Mouse (Mus musculus) CD4-positive, CD25-positive, alpha-beta regulatory T cell (primary cell): ENCODE data around the gene Sigirr. TPM values are rescaled to one million over a fixed set of nuclear protein-coding genes. Genes with fewer than 3 reads are reported as not detected.

Experiments used
- polyA plus RNA-seq: library from polyadenylated mRNA; unstranded; fragments of 100-300 nt; shearing (Covaris generic); gene quantifications from one replicate; pipeline ENCODE4 v1.2.1, GENCODE M21; 2017

Sigirr gene
- 209 TPM for polyA plus RNA-seq

DNA sequence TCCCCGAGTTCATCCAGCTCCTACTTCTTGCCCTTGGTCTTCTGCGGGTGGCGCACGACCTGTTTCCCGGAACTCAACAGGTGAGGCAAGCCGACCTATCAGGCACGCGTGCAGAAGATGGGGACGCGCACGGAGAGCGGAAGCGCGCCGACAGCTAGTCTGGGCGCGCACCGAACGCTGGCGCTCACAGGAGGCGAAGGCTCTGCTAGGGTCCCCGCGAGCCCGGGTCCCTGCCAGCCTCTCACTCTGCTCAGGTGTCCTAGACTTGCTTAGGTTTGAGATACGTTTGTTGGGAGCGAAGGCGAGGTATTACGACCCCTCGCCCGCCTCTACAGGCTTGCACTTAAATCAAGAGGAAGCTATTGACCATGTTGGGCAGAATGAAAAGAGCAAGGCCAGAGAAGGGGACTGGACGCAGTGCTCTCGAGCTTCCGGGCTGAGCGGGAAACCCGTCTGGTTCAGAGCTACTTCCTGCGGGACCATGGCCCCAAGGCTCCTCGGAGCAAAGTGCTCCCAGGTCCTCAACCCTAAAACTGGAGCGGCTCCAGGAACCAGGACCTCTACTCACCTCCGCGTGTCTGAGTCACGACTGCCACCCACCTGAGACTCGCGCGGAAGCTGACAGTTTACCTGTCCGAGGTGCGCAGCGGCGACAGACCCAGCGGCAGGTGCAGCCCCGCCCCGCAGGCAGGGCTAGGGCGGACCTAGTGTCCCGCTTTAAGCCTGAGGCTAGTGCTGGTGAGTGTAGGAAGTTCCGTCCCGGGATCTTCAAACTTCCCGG lies at the start of gene Sigirr:
Sigirr (minus strand) TSS at position 662 of the 781 bp plus-strand sequence.

DNA sequence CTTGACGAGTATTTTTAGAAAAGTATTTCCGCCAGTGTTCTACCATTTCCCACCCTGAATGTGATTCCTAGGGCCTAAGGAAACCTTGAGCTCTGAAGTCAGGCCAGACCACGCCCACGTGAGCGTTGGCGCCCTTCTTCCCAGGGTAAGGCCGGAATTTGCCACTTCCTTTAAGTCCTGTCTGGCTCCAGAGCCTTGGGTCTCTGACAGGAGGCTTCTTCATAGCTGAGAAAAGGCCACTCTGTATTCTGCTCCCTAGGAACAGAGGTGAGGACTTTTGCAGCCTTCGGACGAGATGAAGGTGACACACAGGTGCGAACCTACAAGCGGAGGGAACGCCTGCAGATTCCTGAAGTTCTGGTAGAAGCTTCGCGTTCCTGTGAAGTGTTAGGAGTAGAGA lies 21.9 kb upstream of the Sigirr start, which contains the start of gene Ptdss2:
Ptdss2 (plus strand) TSS at position 138 of the 400 bp plus-strand sequence.

DNA sequence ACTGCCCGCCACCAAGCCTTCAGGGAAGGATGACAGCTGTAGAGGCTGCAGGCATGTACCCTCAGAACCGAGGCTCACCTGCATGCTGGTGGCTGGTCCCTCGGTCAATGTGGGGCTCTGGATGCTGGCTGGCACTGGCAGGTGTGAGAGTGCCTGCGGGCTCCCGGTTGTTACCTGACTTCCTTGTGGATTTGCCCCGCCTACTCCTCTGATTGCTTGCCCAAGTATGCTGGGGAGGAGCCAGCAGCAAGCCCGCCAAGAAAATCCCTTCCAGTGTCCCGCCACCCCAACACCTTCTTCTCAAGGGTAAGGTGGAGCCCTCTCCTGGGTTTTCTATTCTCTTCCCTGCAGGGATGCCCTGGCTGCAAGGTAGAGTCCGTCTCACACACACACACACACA lies 17.3 kb upstream of the Sigirr start, which contains the start of gene Ano9:
Ano9 (minus strand) TSS at position 171 of the 400 bp plus-strand sequence.

DNA sequence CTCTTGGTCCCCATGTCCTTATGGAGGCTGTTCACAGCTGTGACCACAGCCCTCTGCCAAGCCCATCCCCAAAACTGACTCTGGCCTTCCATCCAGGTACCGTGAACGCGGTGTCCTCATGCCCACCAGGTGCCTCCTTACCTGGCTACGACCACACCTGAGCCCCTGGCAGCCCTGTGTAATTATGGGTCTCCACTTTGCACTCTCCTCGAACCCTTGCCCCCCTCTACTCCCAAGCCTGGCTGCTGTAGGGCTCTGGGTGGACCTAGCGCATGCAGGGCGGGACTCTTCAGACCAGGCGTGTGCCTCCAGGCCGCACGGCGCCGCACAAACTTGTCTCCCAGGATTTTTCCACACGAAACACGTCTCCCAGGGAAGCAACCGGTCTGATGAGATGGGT lies 22.5 kb downstream of the Sigirr start, which contains the start of gene Pkp3:
Pkp3 (plus strand) TSS at position 378 of the 400 bp plus-strand sequence.

DNA sequence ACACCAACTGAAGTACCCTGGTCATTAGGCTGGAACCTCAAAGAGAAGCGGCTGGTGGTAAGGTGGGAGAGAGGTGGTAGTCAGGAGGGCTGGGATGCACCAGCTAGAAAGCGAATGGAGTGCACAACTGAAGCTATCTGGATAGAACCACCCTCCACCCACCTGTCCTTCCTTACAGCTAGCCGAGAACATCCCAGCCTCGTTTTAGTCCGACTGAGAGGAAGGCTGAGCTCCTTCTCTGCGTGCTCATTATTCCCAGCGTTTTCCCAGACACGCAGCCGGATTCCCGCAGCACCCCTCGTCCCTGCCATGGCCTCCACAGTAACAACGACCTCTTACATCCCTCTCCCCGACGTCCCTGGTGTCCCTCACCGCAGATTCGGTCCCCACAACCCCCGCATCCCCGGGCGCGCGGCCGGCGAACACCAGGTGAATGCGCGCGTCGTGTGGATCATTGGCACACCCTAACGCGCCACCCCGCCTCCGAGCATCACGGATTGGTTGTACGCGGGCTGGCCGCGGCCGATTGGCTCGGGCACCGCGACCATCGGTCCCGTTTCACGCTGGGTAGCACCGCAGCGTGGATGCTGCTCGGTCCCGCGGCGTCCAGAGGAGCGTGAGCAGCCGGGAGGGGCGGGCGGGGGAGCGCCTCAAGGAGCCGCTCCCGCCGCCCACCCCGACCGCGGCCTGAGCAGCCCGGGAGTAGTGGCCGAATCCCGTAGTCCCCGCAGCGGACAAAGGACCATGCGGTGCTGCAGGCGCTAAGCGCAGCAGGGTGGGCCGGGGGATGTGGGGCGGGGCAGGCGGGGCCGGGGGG lies 39.7 kb downstream of the Sigirr start, which contains the start of gene B4galnt4:
B4galnt4 (plus strand) TSS at position 679 of the 817 bp plus-strand sequence.

Other genes with a start within 250 kb of the Sigirr start
- not detected for gene Gm45785, start 244.2 kb downstream of the Sigirr start, polyA plus RNA-seq
- gene Ric8a, start 243.6 kb downstream of the Sigirr start, polyA plus RNA-seq = 134 TPM
- gene Bet1l, start 243.0 kb downstream of the Sigirr start, polyA plus RNA-seq = 43.1 TPM
- 199 TPM for gene Psmd13, start 218.6 kb downstream of the Sigirr start, polyA plus RNA-seq
- 8.4 TPM for gene Sirt3, start 218.3 kb downstream of the Sigirr start, polyA plus RNA-seq
- gene Cox8b, start 200.1 kb downstream of the Sigirr start, polyA plus RNA-seq = not detected
- gene Nlrp6, start 179.7 kb downstream of the Sigirr start, polyA plus RNA-seq = not detected
- gene Pgghg, start 159.2 kb downstream of the Sigirr start, polyA plus RNA-seq = 34.4 TPM
- 0.48 TPM for gene Ifitm5, start 150.3 kb downstream of the Sigirr start, polyA plus RNA-seq
- not detected for gene Gm45717, start 144.6 kb downstream of the Sigirr start, polyA plus RNA-seq
- gene Ifitm2, start 144.6 kb downstream of the Sigirr start, polyA plus RNA-seq = 16.6 TPM
- not detected for gene Ifitm1, start 133.4 kb downstream of the Sigirr start, polyA plus RNA-seq
- 8.0 TPM for gene Ifitm3, start 89.8 kb downstream of the Sigirr start, polyA plus RNA-seq
- 0.28 TPM for gene Ifitm6, start 82.6 kb downstream of the Sigirr start, polyA plus RNA-seq
- not detected for gene Gm17387, start 71.4 kb downstream of the Sigirr start, polyA plus RNA-seq
- 10.0 TPM for gene B4galnt4, start 39.5 kb downstream of the Sigirr start, polyA plus RNA-seq
- 286 TPM for gene Pkp3, start 22.4 kb downstream of the Sigirr start, polyA plus RNA-seq
- not detected for gene Ano9, start 17.2 kb upstream of the Sigirr start, polyA plus RNA-seq
- 22.4 TPM for gene Ptdss2, start 21.8 kb upstream of the Sigirr start, polyA plus RNA-seq
- 116 TPM for gene Rnh1, start 72.3 kb upstream of the Sigirr start, polyA plus RNA-seq
- 49.3 TPM for gene Hras, start 93.4 kb upstream of the Sigirr start, polyA plus RNA-seq
- 2.7 TPM for gene Lrrc56, start 93.6 kb upstream of the Sigirr start, polyA plus RNA-seq
- 12.6 TPM for gene Lmntd2, start 113.5 kb upstream of the Sigirr start, polyA plus RNA-seq
- gene Rassf7, start 115.3 kb upstream of the Sigirr start, polyA plus RNA-seq = 21.9 TPM
- 99.1 TPM for gene Phrf1, start 128.2 kb upstream of the Sigirr start, polyA plus RNA-seq
- gene Irf7, start 165.9 kb upstream of the Sigirr start, polyA plus RNA-seq = 129 TPM
- gene Cdhr5, start 176.2 kb upstream of the Sigirr start, polyA plus RNA-seq = not detected
- not detected for gene Sct, start 178.6 kb upstream of the Sigirr start, polyA plus RNA-seq
- not detected for gene Drd4, start 191.4 kb upstream of the Sigirr start, polyA plus RNA-seq
- gene Deaf1, start 227.1 kb upstream of the Sigirr start, polyA plus RNA-seq = 71.1 TPM
- gene Tmem80, start 227.2 kb upstream of the Sigirr start, polyA plus RNA-seq = 49.0 TPM
- gene Eps8l2, start 238.3 kb upstream of the Sigirr start, polyA plus RNA-seq = 0.06 TPM